Mouse (Mus musculus): ENCODE measurements at regions not wholly inside any gene's neighbourhood (a gene's known extent, or its start where the extent isn't known, plus 50 kb on each side); places are given as distances from the start of the nearest gene placed in this dataset.

DNA sequence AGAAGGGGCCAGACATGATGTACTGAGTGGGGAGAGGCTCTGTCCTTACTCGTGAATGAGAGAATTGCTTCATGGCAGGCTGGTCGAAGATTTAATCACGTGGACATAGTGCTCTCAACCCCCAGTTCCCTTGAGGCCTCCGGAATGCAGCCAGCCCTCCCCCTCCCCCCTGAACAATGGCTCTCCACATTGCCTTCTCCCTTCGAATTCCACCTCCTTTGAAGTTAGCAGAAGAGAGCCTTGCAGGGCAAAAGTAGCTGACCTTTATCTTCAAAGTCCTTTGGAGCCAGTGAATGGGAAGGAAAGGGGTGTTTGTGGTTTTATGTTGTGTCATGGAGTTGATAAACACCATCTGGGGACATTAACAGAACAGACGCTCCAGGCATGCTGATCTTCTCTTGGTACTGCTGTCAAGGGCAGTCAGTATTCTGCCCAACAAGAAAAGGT, 187.9 kb upstream of the Egfl6 start:
- Histone ChIP-seq H3K4me3 (ENCODE audit: insufficient read depth, low read depth, low read length) (no peak overlapping the region), H3K9ac (ENCODE audit: low read depth, low read length) (no peak overlapping the region), H3K27me3 (ENCODE audit: control insufficient read depth, insufficient read depth, low read length) (no peaks in the 10 kb centered on the region), H3K4me1 (ENCODE audit: control insufficient read depth, insufficient read depth, low read length) (no peaks in the 10 kb centered on the region), H3K36me3 (ENCODE audit: control insufficient read depth, insufficient read depth, low read length) (no peaks in the 10 kb centered on the region), H3K27ac (replicated peaks; ENCODE audit: insufficient read depth, low read depth, low read length) (no peak overlapping the region), H3K79me2 (ENCODE audit: control insufficient read depth, insufficient read depth, low read length) (no peaks in the 10 kb centered on the region)
- no peak for DNase-seq (ENCODE audit: extremely low read depth, low read depth, low spot score)
- TF ChIP-seq POLR2A (IDR thresholded peaks at IDR 0.05; ENCODE audit: extremely low read depth, insufficient read depth, low read length) (no peak), CTCF (IDR thresholded peaks at IDR 0.05; ENCODE audit: low read depth, low read length) (no peak)
- 8% methylated on average over 6 of the region's 6 CpGs for WGBS

GRCm38 (mm10) chrX:166766991-166767390, 181.5 kb upstream of the Egfl6 start:
- no peaks in the 10 kb centered on the region for H3K4me1 ChIP-seq (ENCODE audit: control insufficient read depth, insufficient read depth, low read length)
- H3K4me3 ChIP-seq (ENCODE audit: insufficient read depth, low read depth, low read length): no peak overlapping the region
- TF ChIP-seq CTCF (IDR thresholded peaks at IDR 0.05; ENCODE audit: low read depth, low read length) (no peak), POLR2A (IDR thresholded peaks at IDR 0.05; ENCODE audit: extremely low read depth, insufficient read depth, low read length) (no peak)
- H3K79me2 ChIP-seq (ENCODE audit: control insufficient read depth, insufficient read depth, low read length): no peaks in the 10 kb centered on the region
- H3K36me3 ChIP-seq (ENCODE audit: control insufficient read depth, insufficient read depth, low read length): no peaks in the 10 kb centered on the region
- 85% methylated on average over 6 of the region's 6 CpGs for WGBS
- no peaks in the 10 kb centered on the region for H3K27me3 ChIP-seq (ENCODE audit: control insufficient read depth, insufficient read depth, low read length)
- no peak overlapping the region for H3K9ac ChIP-seq (ENCODE audit: low read depth, low read length)
- no peak overlapping the region for H3K27ac ChIP-seq (replicated peaks; ENCODE audit: insufficient read depth, low read depth, low read length)
- no peak for DNase-seq (ENCODE audit: extremely low read depth, low read depth, low spot score)

GRCm38 (mm10) chrX:166765647-166766046, 180.1 kb upstream of the Egfl6 start:
- H3K4me3 ChIP-seq (ENCODE audit: insufficient read depth, low read depth, low read length): no peak overlapping the region

DNA sequence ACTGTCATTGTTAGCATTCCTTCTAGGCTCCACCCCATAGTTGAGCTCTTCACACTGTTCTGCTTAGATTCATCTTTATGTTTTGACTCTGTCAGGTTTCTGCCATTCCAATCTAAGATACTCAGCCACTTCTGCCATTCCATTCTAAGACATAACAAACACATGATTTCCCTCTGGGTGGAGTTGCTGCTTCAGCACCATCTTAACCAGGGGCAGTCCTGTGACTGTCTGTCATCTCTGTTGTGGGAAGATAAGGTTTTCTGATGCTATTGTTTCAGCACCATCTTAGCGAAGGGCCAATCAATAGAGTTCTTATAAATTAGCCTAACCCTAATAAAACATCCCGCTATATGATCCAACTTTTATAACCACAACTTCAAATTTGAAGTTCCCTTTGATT, 176.6 kb upstream of the Egfl6 start:
- H3K27ac ChIP-seq (replicated peaks; ENCODE audit: insufficient read depth, low read depth, low read length): no peak overlapping the region
- no peak for TF ChIP-seq CTCF (IDR thresholded peaks at IDR 0.05; ENCODE audit: low read depth, low read length)
- TF ChIP-seq POLR2A (IDR thresholded peaks at IDR 0.05; ENCODE audit: extremely low read depth, insufficient read depth, low read length): no peak
- H3K9ac ChIP-seq (ENCODE audit: low read depth, low read length): no peak overlapping the region
- WGBS: 89% methylated on average over 2 of the region's 2 CpGs
- no peaks in the 10 kb centered on the region for H3K79me2 ChIP-seq (ENCODE audit: control insufficient read depth, insufficient read depth, low read length)
- no peaks in the 10 kb centered on the region for H3K36me3 ChIP-seq (ENCODE audit: control insufficient read depth, insufficient read depth, low read length)
- no peak overlapping the region for H3K4me3 ChIP-seq (ENCODE audit: insufficient read depth, low read depth, low read length)
- DNase-seq (ENCODE audit: extremely low read depth, low read depth, low spot score): no peak
- no peaks in the 10 kb centered on the region for H3K4me1 ChIP-seq (ENCODE audit: control insufficient read depth, insufficient read depth, low read length)
- no peaks in the 10 kb centered on the region for H3K27me3 ChIP-seq (ENCODE audit: control insufficient read depth, insufficient read depth, low read length)

More at GRCm38 (mm10) chrX:166765647-166766046, 180.1 kb upstream of the Egfl6 start:
- Histone ChIP-seq H3K36me3 (ENCODE audit: control insufficient read depth, insufficient read depth, low read length) (no peaks in the 10 kb centered on the region), H3K27ac (replicated peaks; ENCODE audit: insufficient read depth, low read depth, low read length) (no peak overlapping the region), H3K9ac (ENCODE audit: low read depth, low read length) (no peak overlapping the region), H3K79me2 (ENCODE audit: control insufficient read depth, insufficient read depth, low read length) (no peaks in the 10 kb centered on the region), H3K4me1 (ENCODE audit: control insufficient read depth, insufficient read depth, low read length) (no peaks in the 10 kb centered on the region), H3K27me3 (ENCODE audit: control insufficient read depth, insufficient read depth, low read length) (no peaks in the 10 kb centered on the region)
- TF ChIP-seq CTCF (IDR thresholded peaks at IDR 0.05; ENCODE audit: low read depth, low read length) (no peak), POLR2A (IDR thresholded peaks at IDR 0.05; ENCODE audit: extremely low read depth, insufficient read depth, low read length) (no peak)
- WGBS: 62% methylated on average over 2 of the region's 2 CpGs
- DNase-seq (ENCODE audit: extremely low read depth, low read depth, low spot score): no peak

- no peak overlapping the region for H3K27ac ChIP-seq (replicated peaks; ENCODE audit: insufficient read depth, low read depth, low read length)
- H3K36me3 ChIP-seq (ENCODE audit: control insufficient read depth, insufficient read depth, low read length): no peaks in the 10 kb centered on the region
- H3K79me2 ChIP-seq (ENCODE audit: control insufficient read depth, insufficient read depth, low read length): no peaks in the 10 kb centered on the region
- DNase-seq (ENCODE audit: extremely low read depth, low read depth, low spot score): no peak
- no peaks in the 10 kb centered on the region for H3K27me3 ChIP-seq (ENCODE audit: control insufficient read depth, insufficient read depth, low read length)
- H3K4me1 ChIP-seq (ENCODE audit: control insufficient read depth, insufficient read depth, low read length): no peaks in the 10 kb centered on the region
- TF ChIP-seq CTCF (IDR thresholded peaks at IDR 0.05; ENCODE audit: low read depth, low read length) (no peak), POLR2A (IDR thresholded peaks at IDR 0.05; ENCODE audit: extremely low read depth, insufficient read depth, low read length) (no peak)
- no peak overlapping the region for H3K4me3 ChIP-seq (ENCODE audit: insufficient read depth, low read depth, low read length)
- no peak overlapping the region for H3K9ac ChIP-seq (ENCODE audit: low read depth, low read length)
- WGBS: 33% methylated on average over 1 of the region's 1 CpGs
Observed at GRCm38 (mm10) chrX:166757152-166757551, 171.6 kb upstream of the Egfl6 start.

GRCm38 (mm10) chrX:166754967-166755654, 169.6 kb upstream of the Egfl6 start:
- WGBS: 57% methylated on average over 3 of the region's 3 CpGs
- Histone ChIP-seq H3K4me1 (ENCODE audit: control insufficient read depth, insufficient read depth, low read length) (no peaks in the 10 kb centered on the region), H3K4me3 (ENCODE audit: insufficient read depth, low read depth, low read length) (no peak overlapping the region), H3K36me3 (ENCODE audit: control insufficient read depth, insufficient read depth, low read length) (no peaks in the 10 kb centered on the region), H3K9ac (ENCODE audit: low read depth, low read length) (no peak overlapping the region), H3K79me2 (ENCODE audit: control insufficient read depth, insufficient read depth, low read length) (no peaks in the 10 kb centered on the region), H3K27me3 (ENCODE audit: control insufficient read depth, insufficient read depth, low read length) (no peaks in the 10 kb centered on the region), H3K27ac (replicated peaks; ENCODE audit: insufficient read depth, low read depth, low read length) (no peak overlapping the region)
- DNase-seq (ENCODE audit: extremely low read depth, low read depth, low spot score): no peak
- TF ChIP-seq POLR2A (IDR thresholded peaks at IDR 0.05; ENCODE audit: extremely low read depth, insufficient read depth, low read length) (no peak), CTCF (IDR thresholded peaks at IDR 0.05; ENCODE audit: low read depth, low read length) (no peak)
